Mouse (Mus musculus) olfactory bulb, adult 2 months (tissue): Measurements from ENCODE around the gene Vmn2r29.
"Not testable (repeated sequence)": the region's sequence is repeated elsewhere in the genome, so short reads cannot be mapped to it uniquely, and the experiment has no call there.

ENCODE experiments used
- CTCF ChIP-seq: fragments of 200-500 bp; IDR thresholded peaks from 2 replicates; pipeline ENCODE4 v1.5.1; 2012; ENCODE audit warnings: low read depth, mild to moderate bottlenecking, low read length, moderate library complexity; ENCODE audit not compliant: insufficient read depth
- POLR2A ChIP-seq: fragments of 200-500 bp; IDR thresholded peaks from 2 replicates; pipeline ENCODE4 v1.6.1; 2012; ENCODE audit warnings: mild to moderate bottlenecking, low read depth, low read length, moderate library complexity; ENCODE audit not compliant: insufficient read depth

DNA sequence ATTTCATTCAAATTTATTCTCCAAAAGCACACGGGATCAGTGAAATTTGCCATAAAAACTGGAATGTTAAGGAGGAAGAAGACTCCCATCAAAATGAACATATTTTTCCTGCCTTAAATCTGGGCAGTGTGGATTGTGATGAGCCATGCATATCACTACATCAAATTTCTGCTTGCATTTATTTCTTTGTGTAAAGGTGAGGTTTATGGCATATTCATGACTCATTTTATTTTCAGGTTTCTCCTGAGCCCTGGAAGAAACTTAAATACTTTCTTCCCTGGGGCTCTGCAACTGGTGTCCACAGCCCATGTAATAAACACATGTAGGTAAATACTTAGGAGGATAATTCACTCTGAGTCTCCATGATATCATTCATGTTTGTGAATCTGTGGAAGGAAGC lies at the start of gene Vmn2r29:
- not testable (repeated sequence) for TF ChIP-seq CTCF, POLR2A
